Mouse (Mus musculus) thymus, postnatal 0 days (tissue): ENCODE data around the gene Narf. TPM values are rescaled to one million over a fixed set of nuclear protein-coding genes. Genes with fewer than 3 reads are reported as not detected.

ENCODE experiments used
- DNase-seq: peaks from one replicate; pipeline ENCODE4 v3.0.0-alpha.2; 2015; ENCODE audit warnings: low spot score
- polyA plus RNA-seq: library from polyadenylated mRNA; unstranded; fragments of >200 nt; fragmentation: Nextera tagmentation; extraction: Ambion mirVana; gene quantifications from 2 replicates; pipeline ENCODE4 v1.2.1, GENCODE M21; 2015

The Narf gene
- polyA plus RNA-seq = 28.5 and 41.6 TPM in 2 replicates

- DNase-seq = peak; percentile 100
These were observed at the start of gene Narf for GRCm38 (mm10) chr11:121236564-121237344. Gene Narf (plus strand): TSS chr11:121237253.

- no peak for DNase-seq
These were observed 47.4 kb upstream of the Narf start for GRCm38 (mm10) chr11:121189681-121190080.

GRCm38 (mm10) chr11:121192742-121193141 is 44.3 kb upstream of the Narf start:
- DNase-seq = no peak

GRCm38 (mm10) chr11:121193415-121193814 is 43.6 kb upstream of the Narf start:
- DNase-seq = no peak

- no peak for DNase-seq
These were observed 38.4 kb upstream of the Narf start for GRCm38 (mm10) chr11:121198622-121199021.

- DNase-seq = no peak
These were observed 37.2 kb upstream of the Narf start for GRCm38 (mm10) chr11:121199851-121200250.

- DNase-seq = no peak
These were observed 36.3 kb upstream of the Narf start for GRCm38 (mm10) chr11:121200781-121201180.

GRCm38 (mm10) chr11:121201436-121202198 is 35.4 kb upstream of the Narf start:
- DNase-seq = peak; percentile 44

GRCm38 (mm10) chr11:121203859-121204160 is 33.2 kb upstream of the Narf start:
- no peak for DNase-seq

- DNase-seq = peak; percentile 96
These were observed 32.7 kb upstream of the Narf start, which contains the start of the genes Hexdc and Ogfod3 for GRCm38 (mm10) chr11:121204161-121205006. Gene Hexdc (plus strand): TSS chr11:121204433. Gene Ogfod3 (minus strand): TSS chr11:121204711.

- DNase-seq = no peak
These were observed 20.2 kb upstream of the Narf start for GRCm38 (mm10) chr11:121216831-121217230.

- DNase-seq = no peak
These were observed 17.3 kb upstream of the Narf start for GRCm38 (mm10) chr11:121219776-121220175.

- no peak for DNase-seq
These were observed 16.3 kb upstream of the Narf start for GRCm38 (mm10) chr11:121220771-121221170.

GRCm38 (mm10) chr11:121221321-121222010 is 15.6 kb upstream of the Narf start:
- no peak for DNase-seq

GRCm38 (mm10) chr11:121228129-121229017 is 8.7 kb upstream of the Narf start:
- peak; percentile 21 for DNase-seq

GRCm38 (mm10) chr11:121229018-121229439 is 8.0 kb upstream of the Narf start, which contains the start of gene Cybc1:
Gene Cybc1 (minus strand): TSS chr11:121229322.
- peak; percentile 89 for DNase-seq

- no peak for DNase-seq
These were observed 5.9 kb upstream of the Narf start for GRCm38 (mm10) chr11:121231191-121231590.

- no peak for DNase-seq
These were observed 5.3 kb upstream of the Narf start for GRCm38 (mm10) chr11:121231628-121232291.

- no peak for DNase-seq
These were observed 4.3 kb upstream of the Narf start for GRCm38 (mm10) chr11:121232706-121233105.
